Mouse (Mus musculus) stomach, postnatal 0 days (tissue): ENCODE measurements around the gene Zfp592. TPM values are rescaled to one million over a fixed set of nuclear protein-coding genes. Genes with fewer than 3 reads are reported as not detected.
A peak's percentile ranks its signal among the peaks of the same experiment; 100 is the strongest.

Experiments
- ATAC-seq: fragments of 200-750 bp; cut with Nextera tagmentation; 2 replicates; pipeline ENCODE4 v1.8.0; 2017; ENCODE audit not compliant: low FRiP score, low TSS enrichment
- DNase-seq: peaks from one replicate; pipeline ENCODE4 v3.0.0-alpha.2; 2016; ENCODE audit warnings: low spot score
- H3K27ac ChIP-seq: fragments of 300-500 bp; sonication (generic); replicated peaks from 2 replicates; pipeline ENCODE4 v1.5.1; 2014; ENCODE audit warnings: mild to moderate bottlenecking, control low read depth
- H3K27me3 ChIP-seq: fragments of 300-500 bp; sonication (generic); 2 replicates; pipeline ENCODE4 v1.6.1; 2014; ENCODE audit warnings: low read length; ENCODE audit not compliant: control insufficient read depth, insufficient read depth
- H3K36me3 ChIP-seq: fragments of 300-500 bp; sonication (generic); 2 replicates; pipeline ENCODE4 v1.6.1; 2014; ENCODE audit warnings: low read length, mixed read lengths; ENCODE audit not compliant: control insufficient read depth, insufficient read depth
- H3K4me1 ChIP-seq: fragments of 300-500 bp; sonication (generic); replicated peaks from 2 replicates; pipeline ENCODE4 v1.6.1; 2014; ENCODE audit warnings: antibody characterized with exemption; ENCODE audit not compliant: control insufficient read depth, insufficient read depth
- H3K4me2 ChIP-seq: fragments of 300-500 bp; sonication (generic); replicated peaks from 2 replicates; pipeline ENCODE4 v1.6.1; 2014; ENCODE audit warnings: low read depth, mild to moderate bottlenecking, control low read depth, moderate library complexity
- H3K4me3 ChIP-seq: fragments of 300-500 bp; sonication (generic); 2 replicates; pipeline ENCODE4 v1.5.1; 2014; ENCODE audit warnings: low read depth, low read length, control low read depth
- H3K9ac ChIP-seq: fragments of 300-500 bp; sonication (generic); 2 replicates; pipeline ENCODE4 v1.6.1; 2014; ENCODE audit warnings: mild to moderate bottlenecking, low read length, control low read depth, mixed read lengths
- H3K9me3 ChIP-seq: fragments of 300-500 bp; sonication (generic); 2 replicates; pipeline ENCODE4 v1.6.1; 2016; ENCODE audit warnings: low read length; ENCODE audit not compliant: control insufficient read depth
- CTCF ChIP-seq: IDR thresholded peaks from 2 replicates; pipeline ENCODE4 v1.5.1; 2016; ENCODE audit warnings: antibody characterized with exemption, low read depth, mild to moderate bottlenecking, moderate library complexity
- EP300 ChIP-seq: optimal IDR thresholded peaks from 2 replicates; pipeline ENCODE3; 2016; ENCODE audit warnings: antibody characterized with exemption
- WGBS: fragments of 180-500 bp; shearing (Covaris S2); extraction: QIAGEN DNeasy Blood & Tissue Kit; methylation state at CpG from one replicate; pipeline ENCODE4 v1.1.7; 2014; 5-methylcytosine and 5-hydroxymethylcytosine counted together
- polyA plus RNA-seq: library from polyadenylated mRNA; unstranded; fragments of >200 nt; fragmentation: Nextera tagmentation; extraction: Ambion mirVana; gene quantifications from 2 replicates; pipeline ENCODE4 v1.2.1, GENCODE M21; 2015

Zfp592 gene
- polyA plus RNA-seq, 1 experiment from 2014 or later = 3.0 TPM

DNA sequence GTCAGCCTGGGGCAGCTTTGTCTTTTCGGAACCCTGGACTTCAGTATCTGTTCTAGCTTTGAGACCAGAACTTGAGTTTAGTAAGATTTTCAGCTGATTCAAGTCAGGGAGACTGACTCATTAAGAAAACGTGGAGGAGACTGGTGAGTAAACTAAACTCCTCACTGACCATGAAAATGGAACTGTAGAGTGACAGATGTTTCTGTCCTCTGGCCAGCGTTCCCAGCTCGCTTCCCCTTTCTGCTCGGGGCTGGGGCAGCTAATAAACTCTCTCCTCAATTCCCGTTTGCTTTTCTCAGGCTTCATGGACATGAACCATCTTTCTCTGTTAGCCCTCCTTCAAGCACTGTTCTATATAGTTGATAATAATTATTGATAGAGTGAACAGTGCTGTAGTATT is 4.3 kb downstream of the Zfp592 start:
- Histone ChIP-seq H3K4me3 (no peak overlapping the region), H3K4me2 (no peak overlapping the region), H3K4me1 (no peaks in the 10 kb centered on the region), H3K9ac (no peak overlapping the region), H3K9me3 (no peaks in the 10 kb centered on the region), H3K36me3 (no peaks in the 10 kb centered on the region), H3K27me3 (no peaks in the 10 kb centered on the region), H3K27ac (0 out of 2 replicates have a peak overlapping the region, but pooled peaks have one; percentile 24)
- TF ChIP-seq EP300 = no peak
- TF ChIP-seq CTCF = no peak
- no peak for DNase-seq
- WGBS = 39% methylated on average over 6 of the region's 6 CpGs
- no peak for ATAC-seq

DNA sequence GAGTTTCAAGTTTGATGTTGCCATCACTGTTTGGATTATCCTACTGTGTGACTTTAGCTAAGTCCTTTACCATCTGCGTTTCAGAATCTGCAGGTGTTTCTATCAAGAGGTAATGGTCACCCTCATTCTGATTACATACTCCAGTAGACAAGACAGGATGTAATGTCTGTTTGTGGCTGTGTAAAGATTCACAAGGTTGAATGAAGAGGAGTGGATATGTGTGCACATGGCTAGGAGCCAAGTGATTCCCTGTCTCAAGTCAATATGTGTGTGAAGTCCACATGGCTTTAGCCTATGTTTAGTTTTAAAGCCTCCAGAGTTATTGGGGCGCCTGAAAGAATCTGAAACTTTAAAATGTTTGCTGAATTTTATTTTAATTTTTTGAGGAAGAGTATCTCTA is 6.1 kb downstream of the Zfp592 start:
- TF ChIP-seq EP300 (no peak), CTCF (no peak)
- ATAC-seq (no peak), DNase-seq (no peak)
- Histone ChIP-seq H3K4me3 (no peak overlapping the region), H3K36me3 (no peaks in the 10 kb centered on the region), H3K27me3 (no peaks in the 10 kb centered on the region), H3K9me3 (no peaks in the 10 kb centered on the region), H3K4me2 (no peak overlapping the region), H3K27ac (no peak overlapping the region), H3K9ac (no peak overlapping the region), H3K4me1 (no peaks in the 10 kb centered on the region)
- 90% methylated on average over 2 of the region's 2 CpGs for WGBS

DNA sequence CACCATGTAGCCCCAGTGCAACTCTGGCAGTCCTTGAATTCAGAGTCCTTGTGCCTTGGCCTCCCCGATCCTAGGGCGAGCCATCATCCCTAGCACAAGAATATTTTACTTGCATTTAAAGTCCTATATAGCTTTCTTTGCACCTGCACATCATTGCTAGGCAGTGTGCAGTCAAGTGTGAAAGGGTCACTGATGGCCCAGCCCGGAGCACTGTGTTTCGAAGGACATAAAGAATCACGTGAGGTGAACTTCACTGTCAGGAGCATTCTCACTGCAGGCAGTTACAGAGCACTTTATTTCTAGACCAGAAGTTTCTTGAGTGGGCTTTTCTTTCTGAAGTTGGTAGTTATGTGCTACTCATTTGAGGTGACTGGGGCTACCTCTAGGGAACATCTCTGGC is 8.4 kb downstream of the Zfp592 start:
- no peak for TF ChIP-seq CTCF
- no peak for TF ChIP-seq EP300
- H3K27me3 ChIP-seq = no peaks in the 10 kb centered on the region
- H3K4me2 ChIP-seq = no peak overlapping the region
- H3K4me1 ChIP-seq = no peaks in the 10 kb centered on the region
- DNase-seq (no peak), ATAC-seq (no peak)
- no peak overlapping the region for H3K9ac ChIP-seq
- no peaks in the 10 kb centered on the region for H3K36me3 ChIP-seq
- no peak overlapping the region for H3K27ac ChIP-seq
- no peak overlapping the region for H3K4me3 ChIP-seq
- no peaks in the 10 kb centered on the region for H3K9me3 ChIP-seq
- 91% methylated on average over 5 of the region's 5 CpGs for WGBS

DNA sequence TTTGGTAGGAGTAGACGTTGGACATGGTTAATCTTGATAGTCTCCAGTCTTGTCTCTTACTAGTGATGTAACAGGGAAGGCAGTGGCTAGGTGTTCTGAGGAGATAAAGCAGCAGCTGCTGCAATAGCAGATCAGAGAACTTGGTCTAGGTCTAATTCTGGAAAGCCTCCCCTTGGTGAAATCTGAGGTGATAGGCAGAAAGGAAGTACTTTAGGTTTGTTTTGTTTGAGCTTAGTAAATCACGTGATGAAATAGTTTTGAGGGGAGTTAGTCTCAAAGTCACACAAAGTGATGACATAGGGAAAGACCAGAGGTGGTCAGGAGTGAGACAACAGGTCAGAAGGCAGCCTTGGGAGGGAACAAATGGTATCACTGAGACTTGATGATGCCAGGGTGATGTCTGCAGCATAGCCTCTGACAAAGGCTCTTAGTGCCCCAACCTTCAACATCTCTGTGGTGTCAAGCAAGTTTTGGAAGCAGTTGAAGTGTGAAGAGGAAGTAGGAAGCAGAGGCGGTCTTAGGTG is 11.1 kb downstream of the Zfp592 start:
- H3K4me3 ChIP-seq = no peak overlapping the region
- no peaks in the 10 kb centered on the region for H3K27me3 ChIP-seq
- H3K36me3 ChIP-seq = no peaks in the 10 kb centered on the region
- ATAC-seq (no peak), DNase-seq (no peak)
- H3K4me1 ChIP-seq = no peaks in the 10 kb centered on the region
- H3K27ac ChIP-seq = no peak overlapping the region
- no peak for TF ChIP-seq CTCF
- no peak for TF ChIP-seq EP300
- no peak overlapping the region for H3K4me2 ChIP-seq
- WGBS = 49% methylated on average over 3 of the region's 3 CpGs
- no peaks in the 10 kb centered on the region for H3K9me3 ChIP-seq
- H3K9ac ChIP-seq = no peak overlapping the region

DNA sequence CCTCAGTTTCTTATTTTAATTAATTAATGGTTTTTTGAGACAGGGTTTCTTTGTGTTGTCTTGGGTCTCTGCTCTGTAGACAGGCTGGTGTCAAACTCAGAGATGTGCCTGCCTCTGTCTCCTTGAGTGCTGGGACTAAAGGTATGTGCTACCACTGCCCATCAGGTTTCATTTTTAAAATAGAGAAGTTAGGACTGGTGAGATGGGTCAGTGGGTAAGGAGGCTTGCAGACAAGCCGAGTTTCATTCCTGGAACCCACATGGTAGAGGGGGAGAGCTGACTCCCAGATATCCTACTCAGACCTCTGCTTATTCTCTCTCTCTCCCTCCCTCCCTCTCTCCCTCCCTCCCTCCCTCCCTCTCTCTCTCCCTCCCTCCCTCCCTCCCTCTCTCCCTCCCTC is 12.5 kb downstream of the Zfp592 start:
- Histone ChIP-seq H3K27ac (no peak overlapping the region), H3K4me3 (no peak overlapping the region), H3K9me3 (no peaks in the 10 kb centered on the region), H3K9ac (no peak overlapping the region), H3K4me1 (no peaks in the 10 kb centered on the region), H3K4me2 (no peak overlapping the region), H3K36me3 (no peaks in the 10 kb centered on the region), H3K27me3 (no peaks in the 10 kb centered on the region)
- DNase-seq (no peak), ATAC-seq (no peak)
- TF ChIP-seq EP300 (no peak), CTCF (no peak)
- 85% methylated on average over 1 of the region's 1 CpGs for WGBS

DNA sequence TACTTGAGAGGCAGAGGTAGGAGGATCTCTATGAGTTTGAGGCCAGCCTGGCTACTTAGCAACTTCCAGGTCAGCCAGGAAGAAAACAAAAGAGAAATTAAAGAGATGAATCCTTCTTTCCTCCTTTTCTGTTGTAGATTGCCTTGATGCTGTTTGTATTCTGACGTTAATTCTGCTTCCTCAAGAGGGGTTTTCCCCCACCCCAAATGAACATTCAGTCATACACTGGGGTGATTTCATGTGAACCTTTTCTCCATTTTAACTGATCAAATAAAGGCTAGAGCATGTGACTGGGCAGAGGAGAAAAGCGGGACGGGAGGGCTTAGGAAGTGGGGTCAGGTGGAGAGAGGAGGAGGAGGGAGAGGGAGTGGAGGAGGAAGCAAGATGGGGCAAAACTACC is 14.8 kb downstream of the Zfp592 start:
- Histone ChIP-seq H3K36me3 (no peaks in the 10 kb centered on the region; the same call in 1 of the 2 replicates), H3K4me3 (no peak overlapping the region), H3K4me2 (no peak overlapping the region), H3K9me3 (no peaks in the 10 kb centered on the region), H3K4me1 (no peaks in the 10 kb centered on the region), H3K27ac (no peak overlapping the region), H3K27me3 (no peaks in the 10 kb centered on the region), H3K9ac (no peak overlapping the region)
- WGBS = 63% methylated on average over 3 of the region's 3 CpGs
- TF ChIP-seq EP300 (no peak), CTCF (no peak)
- ATAC-seq (no peak), DNase-seq (no peak)
